Mouse (Mus musculus) kidney, adult 2 months (tissue): ENCODE measurements around the gene 4930442H23Rik.

ENCODE experiments used
- CTCF ChIP-seq: fragments of 200-500 bp; conservative IDR thresholded peaks from 2 replicates; pipeline ENCODE4 v1.5.1; 2011; ENCODE audit warnings: low read depth, mild to moderate bottlenecking, control low read depth, low read length, moderate library complexity, mixed read lengths; ENCODE audit not compliant: insufficient read depth, insufficient read length
- POLR2A ChIP-seq: fragments of 200-500 bp; IDR thresholded peaks from one replicate; pipeline ENCODE4 v1.6.1; 2011; ENCODE audit warnings: low read depth, low read length, control low read depth

DNA sequence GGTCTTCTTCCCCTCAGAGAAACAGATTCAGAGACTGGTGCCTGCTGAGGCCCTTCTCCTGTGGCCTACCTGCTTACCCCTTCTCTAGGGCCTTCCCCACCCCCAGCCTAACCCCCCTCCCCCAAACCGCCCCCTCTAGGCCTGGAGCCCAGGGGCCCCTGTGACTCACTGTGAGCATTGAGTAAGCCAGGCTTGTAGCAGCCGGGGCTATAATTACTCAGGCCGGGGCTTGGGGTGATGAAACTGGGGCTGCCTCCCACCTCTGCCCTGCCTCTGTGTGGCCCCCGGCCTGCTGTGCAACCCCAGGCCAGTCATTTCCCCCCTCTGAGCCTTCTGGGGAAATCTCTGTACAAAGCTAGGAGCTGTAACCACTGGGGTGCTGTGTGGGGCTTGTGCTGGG, 37.4 kb downstream of the 4930442H23Rik start:
- no peak for TF ChIP-seq POLR2A
- TF ChIP-seq CTCF = no peak
